Mouse (Mus musculus): ENCODE results near the gene Slc39a10. TPM values are rescaled to one million over a fixed set of nuclear protein-coding genes. Genes with fewer than 3 reads are reported as not detected.

Gene Slc39a10
- 2.0 and 4.0 TPM in 2 replicates for polyA plus RNA-seq (2011; ENCODE audit: insufficient read depth, insufficient read length, low replicate concordance, missing spikeins)

DNA sequence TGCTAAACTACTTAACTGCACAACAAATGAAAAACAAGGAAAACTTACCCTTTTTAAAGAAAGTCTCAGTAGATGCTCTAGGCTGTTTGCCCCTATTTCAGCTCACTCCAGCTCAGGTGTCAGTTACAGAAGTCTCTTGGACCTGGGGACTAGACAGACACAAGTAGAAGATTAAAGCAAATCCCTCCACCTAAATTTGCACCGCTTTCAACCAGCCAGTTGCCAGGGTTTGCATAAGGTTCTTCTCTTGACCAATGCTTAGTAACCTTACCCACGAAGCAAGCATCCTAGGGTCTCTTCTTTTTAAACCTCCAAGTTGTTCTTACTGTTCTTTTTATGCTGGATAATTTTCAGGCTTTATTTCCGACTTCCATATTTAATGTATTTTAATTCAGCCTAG, at the start of gene Slc39a10:
TSS of gene Slc39a10 (minus strand) at position 101 of the 400 bp plus-strand sequence.
- TF ChIP-seq POLR2A (IDR thresholded peaks at IDR 0.05; ENCODE audit: borderline replicate concordance, control insufficient read depth, low read depth, low read length) (no peak), CTCF (IDR thresholded peaks at IDR 0.05; ENCODE audit: control insufficient read depth, insufficient read depth, low read length) (no peak)
- WGBS: 78% methylated on average over 3 of the region's 3 CpGs
- no peak within 1 kb of the TSS for H3K4me3 ChIP-seq (replicated peaks; ENCODE audit: control insufficient read depth, low read depth, low read length)
- no peaks in the 10 kb centered on the region; the same call in 1 of the 2 replicates for H3K4me1 ChIP-seq (ENCODE audit: control insufficient read depth, insufficient read depth, low read length)
- H3K27ac ChIP-seq (ENCODE audit: control insufficient read depth, insufficient read depth, low read depth, low read length, poor library complexity): no peak within 1 kb of the TSS

DNA sequence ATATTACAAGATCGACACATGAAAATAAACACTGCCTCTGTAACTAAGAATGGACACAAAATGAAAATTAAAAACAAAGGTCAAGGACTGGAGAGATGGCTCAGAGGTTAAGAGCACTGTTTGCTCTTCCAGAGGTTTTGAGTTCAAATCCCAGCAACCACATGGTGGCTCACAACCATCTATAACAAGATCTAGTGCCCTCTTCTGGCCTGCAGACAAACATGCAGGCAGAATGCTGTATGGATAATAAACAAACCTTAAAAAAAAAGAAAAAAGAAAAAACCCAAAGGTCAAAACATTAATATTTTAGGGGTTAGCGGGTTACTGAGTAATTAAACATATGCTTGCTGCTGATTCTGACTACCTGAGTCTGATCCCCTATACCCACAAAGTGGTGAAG, 46.6 kb upstream of the Slc39a10 start:
- no peak overlapping the region for H3K27ac ChIP-seq (ENCODE audit: control insufficient read depth, insufficient read depth, low read depth, low read length, poor library complexity)
- 80% methylated on average over 2 of the region's 2 CpGs for WGBS
- H3K4me1 ChIP-seq (ENCODE audit: control insufficient read depth, insufficient read depth, low read length): no peaks in the 10 kb centered on the region
- TF ChIP-seq CTCF (IDR thresholded peaks at IDR 0.05; ENCODE audit: control insufficient read depth, insufficient read depth, low read length) (no peak), POLR2A (IDR thresholded peaks at IDR 0.05; ENCODE audit: borderline replicate concordance, control insufficient read depth, low read depth, low read length) (no peak)
- no peak overlapping the region for H3K4me3 ChIP-seq (replicated peaks; ENCODE audit: control insufficient read depth, low read depth, low read length)

DNA sequence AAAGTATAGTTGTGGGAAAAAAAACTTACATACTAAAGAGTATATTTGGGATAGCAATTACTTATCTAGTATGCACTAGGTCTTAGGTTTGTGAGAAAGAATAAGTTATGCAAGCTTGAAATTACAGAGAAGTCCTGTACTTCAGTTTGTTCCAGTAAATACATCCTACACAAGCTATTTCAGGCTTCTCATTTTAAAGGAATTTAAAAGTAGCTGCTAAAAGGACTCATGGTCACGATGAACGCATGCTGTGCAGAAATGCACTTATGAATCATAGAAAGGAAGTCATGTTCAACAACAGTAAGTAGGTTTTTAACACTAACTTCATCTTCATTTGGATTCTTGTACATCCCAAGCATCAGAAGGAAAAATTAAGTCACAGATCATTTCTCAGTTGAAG, 45.0 kb upstream of the Slc39a10 start:
- H3K4me1 ChIP-seq (ENCODE audit: control insufficient read depth, insufficient read depth, low read length): no peaks in the 10 kb centered on the region
- no peak overlapping the region for H3K27ac ChIP-seq (ENCODE audit: control insufficient read depth, insufficient read depth, low read depth, low read length, poor library complexity)
- WGBS: 76% methylated on average over 2 of the region's 2 CpGs
- no peak for TF ChIP-seq CTCF (IDR thresholded peaks at IDR 0.05; ENCODE audit: control insufficient read depth, insufficient read depth, low read length)
- TF ChIP-seq POLR2A (IDR thresholded peaks at IDR 0.05; ENCODE audit: borderline replicate concordance, control insufficient read depth, low read depth, low read length): no peak
- H3K4me3 ChIP-seq (replicated peaks; ENCODE audit: control insufficient read depth, low read depth, low read length): no peak overlapping the region

DNA sequence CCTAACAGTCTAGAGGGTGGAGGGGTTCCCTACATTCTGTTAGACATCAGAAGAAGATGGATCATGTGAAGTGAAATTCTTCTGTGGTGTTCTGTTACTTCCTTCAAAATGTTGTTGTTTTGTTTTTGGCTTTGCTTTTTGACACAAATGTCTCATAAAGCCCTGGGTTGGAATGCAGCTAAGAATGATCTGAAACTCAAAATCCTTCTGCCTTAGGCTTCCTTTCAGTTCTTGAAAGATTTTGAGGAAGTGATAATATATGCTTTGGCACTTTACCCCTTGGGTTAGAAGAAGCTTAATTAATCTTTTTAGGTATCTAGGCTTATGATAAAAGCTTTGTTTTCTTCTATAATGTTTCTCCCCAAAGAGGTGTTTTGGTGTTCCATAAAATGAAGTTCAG, 34.5 kb upstream of the Slc39a10 start:
- H3K4me3 ChIP-seq (replicated peaks; ENCODE audit: control insufficient read depth, low read depth, low read length): no peak overlapping the region

DNA sequence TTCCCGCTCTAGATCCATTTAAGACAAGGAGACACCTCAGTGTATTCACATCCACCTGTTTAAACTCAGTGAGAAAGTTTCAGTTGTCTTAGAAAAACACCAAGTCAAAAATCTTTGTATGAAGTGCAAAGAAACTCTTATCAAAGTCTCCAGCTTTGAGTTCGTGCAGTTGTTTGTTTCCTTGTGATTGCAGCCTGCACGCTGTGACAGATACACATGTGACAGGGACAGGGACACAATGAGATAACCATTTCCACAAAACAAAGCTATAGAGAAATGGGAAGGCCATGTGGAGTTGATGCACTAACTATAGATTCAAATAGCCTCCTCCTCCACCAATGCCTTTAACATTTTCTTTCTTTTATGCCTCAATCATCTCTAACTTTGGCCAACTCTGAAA, 33.6 kb upstream of the Slc39a10 start:
- H3K4me3 ChIP-seq (replicated peaks; ENCODE audit: control insufficient read depth, low read depth, low read length): no peak overlapping the region
- no peak overlapping the region for H3K27ac ChIP-seq (ENCODE audit: control insufficient read depth, insufficient read depth, low read depth, low read length, poor library complexity)
- 59% methylated on average over 3 of the region's 3 CpGs for WGBS
- TF ChIP-seq POLR2A (IDR thresholded peaks at IDR 0.05; ENCODE audit: borderline replicate concordance, control insufficient read depth, low read depth, low read length) (no peak), CTCF (IDR thresholded peaks at IDR 0.05; ENCODE audit: control insufficient read depth, insufficient read depth, low read length) (no peak)
- no peaks in the 10 kb centered on the region for H3K4me1 ChIP-seq (ENCODE audit: control insufficient read depth, insufficient read depth, low read length)

More for the DNA sequence above, 34.5 kb upstream of the Slc39a10 start:
- Histone ChIP-seq H3K27ac (ENCODE audit: control insufficient read depth, insufficient read depth, low read depth, low read length, poor library complexity) (no peak overlapping the region), H3K4me1 (ENCODE audit: control insufficient read depth, insufficient read depth, low read length) (no peaks in the 10 kb centered on the region)
- no peak for TF ChIP-seq CTCF (IDR thresholded peaks at IDR 0.05; ENCODE audit: control insufficient read depth, insufficient read depth, low read length)
- no peak for TF ChIP-seq POLR2A (IDR thresholded peaks at IDR 0.05; ENCODE audit: borderline replicate concordance, control insufficient read depth, low read depth, low read length)

DNA sequence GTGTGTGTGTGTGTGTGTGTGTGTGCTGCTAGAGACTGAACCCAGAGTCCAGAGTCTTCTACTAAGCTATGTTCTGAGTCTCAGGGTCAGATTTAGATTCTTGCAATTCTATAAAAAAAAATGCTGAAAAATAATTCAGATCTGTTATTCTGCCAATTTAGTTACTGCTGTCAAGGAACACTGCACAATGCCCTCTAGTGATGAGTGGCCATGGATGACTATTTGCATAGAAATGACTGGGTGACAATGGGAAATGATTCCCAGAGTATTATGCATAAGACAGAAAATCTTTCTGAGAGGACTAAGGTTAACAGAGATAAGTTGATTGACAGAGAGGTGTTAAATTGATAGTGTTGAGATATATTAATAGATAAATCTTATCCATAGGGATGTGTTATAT, 32.3 kb upstream of the Slc39a10 start:
- Histone ChIP-seq H3K4me1 (ENCODE audit: control insufficient read depth, insufficient read depth, low read length) (no peaks in the 10 kb centered on the region), H3K27ac (ENCODE audit: control insufficient read depth, insufficient read depth, low read depth, low read length, poor library complexity) (no peak overlapping the region), H3K4me3 (replicated peaks; ENCODE audit: control insufficient read depth, low read depth, low read length) (no peak overlapping the region)
- TF ChIP-seq CTCF (IDR thresholded peaks at IDR 0.05; ENCODE audit: control insufficient read depth, insufficient read depth, low read length): no peak
- TF ChIP-seq POLR2A (IDR thresholded peaks at IDR 0.05; ENCODE audit: borderline replicate concordance, control insufficient read depth, low read depth, low read length): no peak

DNA sequence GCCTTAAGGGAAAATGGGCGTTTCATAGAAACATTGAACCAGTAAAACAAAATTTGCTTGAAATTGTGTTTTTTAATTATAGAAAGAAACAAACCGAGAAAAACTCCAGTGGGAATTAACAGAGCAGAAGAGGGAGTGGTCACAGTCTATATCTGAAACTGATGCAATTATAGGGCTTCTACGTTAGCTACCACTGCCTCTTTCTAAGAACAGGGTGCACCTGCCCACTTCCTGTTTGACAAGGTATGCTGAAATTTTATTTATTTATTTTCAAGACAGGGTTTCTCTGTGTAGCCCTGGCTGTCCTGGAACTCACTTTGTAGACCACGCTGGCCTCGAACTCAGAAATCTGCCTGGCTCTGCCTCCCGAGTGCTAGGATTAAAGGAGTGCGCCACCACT, 30.3 kb upstream of the Slc39a10 start:
- 71% methylated on average over 7 of the region's 7 CpGs for WGBS
- no peak overlapping the region for H3K4me3 ChIP-seq (replicated peaks; ENCODE audit: control insufficient read depth, low read depth, low read length)
- TF ChIP-seq POLR2A (IDR thresholded peaks at IDR 0.05; ENCODE audit: borderline replicate concordance, control insufficient read depth, low read depth, low read length): no peak
- no peak for TF ChIP-seq CTCF (IDR thresholded peaks at IDR 0.05; ENCODE audit: control insufficient read depth, insufficient read depth, low read length)
- no peaks in the 10 kb centered on the region for H3K4me1 ChIP-seq (ENCODE audit: control insufficient read depth, insufficient read depth, low read length)
- H3K27ac ChIP-seq (ENCODE audit: control insufficient read depth, insufficient read depth, low read depth, low read length, poor library complexity): no peak overlapping the region

DNA sequence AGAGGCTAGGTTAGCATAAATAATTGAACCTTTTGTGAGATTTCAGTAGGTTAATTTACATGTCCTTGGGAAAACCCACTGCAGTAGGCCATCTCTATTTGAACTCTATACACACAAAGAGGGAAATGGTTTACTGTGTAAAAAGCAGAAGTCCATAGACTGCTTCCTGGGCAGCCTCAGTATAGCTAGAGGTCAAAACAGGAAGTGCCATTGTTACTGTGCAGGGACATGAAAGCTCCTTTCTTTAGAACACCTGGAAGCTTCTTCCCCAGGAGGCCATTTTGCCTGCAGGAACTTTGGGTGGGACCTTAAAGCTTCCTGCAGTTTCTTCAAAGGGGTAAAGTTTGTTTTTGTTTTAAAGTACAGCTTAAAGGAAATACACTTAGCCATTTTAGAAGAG, 29.0 kb upstream of the Slc39a10 start:
- H3K27ac ChIP-seq (ENCODE audit: control insufficient read depth, insufficient read depth, low read depth, low read length, poor library complexity): no peak overlapping the region
- H3K4me3 ChIP-seq (replicated peaks; ENCODE audit: control insufficient read depth, low read depth, low read length): no peak overlapping the region
- H3K4me1 ChIP-seq (ENCODE audit: control insufficient read depth, insufficient read depth, low read length): no peaks in the 10 kb centered on the region
- TF ChIP-seq POLR2A (IDR thresholded peaks at IDR 0.05; ENCODE audit: borderline replicate concordance, control insufficient read depth, low read depth, low read length): no peak
- no peak for TF ChIP-seq CTCF (IDR thresholded peaks at IDR 0.05; ENCODE audit: control insufficient read depth, insufficient read depth, low read length)

DNA sequence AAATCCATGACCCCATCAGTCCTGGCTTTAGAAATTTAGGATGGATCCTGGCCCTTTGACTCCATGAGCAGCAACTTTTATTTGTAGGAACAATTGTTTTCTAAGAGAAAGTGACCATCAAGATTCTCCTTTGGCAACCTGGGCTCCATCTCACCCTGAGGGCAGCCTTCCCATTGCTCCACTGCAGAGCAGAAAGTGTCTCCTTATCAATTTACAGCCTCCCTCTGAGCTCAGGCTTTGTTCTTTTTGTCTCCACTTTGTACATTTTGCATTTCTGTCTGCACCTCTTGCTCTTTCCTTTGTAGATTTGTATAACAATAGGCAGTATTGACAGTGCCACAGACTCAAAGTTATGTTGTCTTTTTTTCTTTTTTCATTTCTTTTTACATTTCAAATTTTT, 23.6 kb upstream of the Slc39a10 start:
- no peak for TF ChIP-seq POLR2A (IDR thresholded peaks at IDR 0.05; ENCODE audit: borderline replicate concordance, control insufficient read depth, low read depth, low read length)
- no peak for TF ChIP-seq CTCF (IDR thresholded peaks at IDR 0.05; ENCODE audit: control insufficient read depth, insufficient read depth, low read length)
- Histone ChIP-seq H3K4me3 (replicated peaks; ENCODE audit: control insufficient read depth, low read depth, low read length) (no peak overlapping the region), H3K4me1 (ENCODE audit: control insufficient read depth, insufficient read depth, low read length) (no peaks in the 10 kb centered on the region), H3K27ac (ENCODE audit: control insufficient read depth, insufficient read depth, low read depth, low read length, poor library complexity) (no peak overlapping the region)
